Mouse (Mus musculus) lung, postnatal 0 days (tissue): ENCODE measurements at regions not wholly inside any gene's neighbourhood (a gene's known extent, or its start where the extent isn't known, plus 50 kb on each side); places are given as distances from the start of the nearest gene placed in this dataset.
"Not testable (repeated sequence)": the region's sequence is repeated elsewhere in the genome, so short reads cannot be mapped to it uniquely, and the experiment has no call there.

Experiments used
- ATAC-seq: fragments of 200-750 bp; cut with Nextera tagmentation; 2 replicates; pipeline ENCODE4 v1.8.0; 2017; ENCODE audit warnings: moderate library complexity
- DNase-seq: peaks from one replicate; pipeline ENCODE4 v3.0.0-alpha.2; 2016; ENCODE audit warnings: low spot score
- H3K27ac ChIP-seq: fragments of 300-500 bp; sonication (generic); 2 replicates; pipeline ENCODE4 v1.5.1; 2014; ENCODE audit warnings: antibody characterized with exemption, mild to moderate bottlenecking, low read length, mixed read lengths
- H3K27me3 ChIP-seq: fragments of 300-500 bp; sonication (generic); replicated peaks from 2 replicates; pipeline ENCODE4 v1.6.1; 2014; ENCODE audit warnings: low read length, mixed read lengths; ENCODE audit not compliant: insufficient read depth
- H3K36me3 ChIP-seq: fragments of 300-500 bp; sonication (generic); 2 replicates; pipeline ENCODE4 v1.6.1; 2014; ENCODE audit warnings: low read length, mixed read lengths; ENCODE audit not compliant: insufficient read depth
- H3K4me1 ChIP-seq: fragments of 300-500 bp; sonication (generic); 2 replicates; pipeline ENCODE4 v1.6.1; 2014; ENCODE audit warnings: antibody characterized with exemption, low read depth, low read length, mixed read lengths; ENCODE audit not compliant: insufficient read depth
- H3K4me2 ChIP-seq: fragments of 300-500 bp; sonication (generic); replicated peaks from 2 replicates; pipeline ENCODE4 v1.6.1; 2014; ENCODE audit warnings: low read depth, mild to moderate bottlenecking, low read length, moderate library complexity, mixed read lengths
- H3K4me3 ChIP-seq: fragments of 300-500 bp; sonication (generic); 2 replicates; pipeline ENCODE4 v1.5.1; 2014; ENCODE audit warnings: low read depth, low read length
- H3K9ac ChIP-seq: fragments of 300-500 bp; sonication (generic); replicated peaks from 2 replicates; pipeline ENCODE4 v1.6.1; 2014; ENCODE audit warnings: low read depth, mild to moderate bottlenecking
- H3K9me3 ChIP-seq: fragments of 300-500 bp; sonication (generic); 2 replicates; pipeline ENCODE4 v1.6.1; 2016; ENCODE audit warnings: low read length, mixed read lengths
- CTCF ChIP-seq: IDR thresholded peaks from 2 replicates; pipeline ENCODE4 v1.5.1; 2016; ENCODE audit warnings: antibody characterized with exemption, mild to moderate bottlenecking
- EP300 ChIP-seq: IDR thresholded peaks from 2 replicates; pipeline ENCODE4 v1.6.1; 2016; ENCODE audit warnings: antibody characterized with exemption, mild to moderate bottlenecking, control low read depth
- WGBS: fragments of 180-500 bp; shearing (Covaris S2); extraction: QIAGEN DNeasy Blood & Tissue Kit; methylation state at CpG from one replicate; pipeline ENCODE4 v1.1.7; 2014; 5-methylcytosine and 5-hydroxymethylcytosine counted together

DNA sequence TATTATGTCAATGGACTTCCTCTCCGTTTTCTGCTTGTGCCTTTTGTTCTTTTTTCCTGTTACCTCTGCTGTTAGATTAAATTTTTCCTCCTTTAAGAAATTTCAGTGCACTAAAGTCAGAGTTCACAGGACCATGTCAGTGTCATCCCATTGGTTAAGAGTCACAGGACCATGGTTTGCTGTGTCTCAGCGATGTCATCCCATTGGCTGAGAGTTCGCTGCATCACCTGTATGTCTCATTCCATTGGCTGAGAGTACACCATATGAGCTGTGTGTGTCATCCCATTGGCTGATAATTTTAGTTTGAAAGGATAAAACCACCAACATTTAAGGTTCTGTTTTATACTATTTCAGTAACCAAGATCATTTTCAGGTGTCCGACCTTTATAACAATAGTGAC lies 50.7 kb upstream of the Jade1 start:
- TF ChIP-seq EP300: no peak
- DNase-seq: no peak
- Histone ChIP-seq H3K27ac (no peak overlapping the region), H3K9me3 (no peaks in the 10 kb centered on the region), H3K4me2 (no peak overlapping the region), H3K36me3 (no peaks in the 10 kb centered on the region), H3K9ac (no peak overlapping the region), H3K4me3 (no peak overlapping the region), H3K4me1 (no peaks in the 10 kb centered on the region), H3K27me3 (no peaks in the 10 kb centered on the region)
- no peak for ATAC-seq
- whole genome bisulfite sequencing: 92% methylated on average over 4 of the region's 4 CpGs

DNA sequence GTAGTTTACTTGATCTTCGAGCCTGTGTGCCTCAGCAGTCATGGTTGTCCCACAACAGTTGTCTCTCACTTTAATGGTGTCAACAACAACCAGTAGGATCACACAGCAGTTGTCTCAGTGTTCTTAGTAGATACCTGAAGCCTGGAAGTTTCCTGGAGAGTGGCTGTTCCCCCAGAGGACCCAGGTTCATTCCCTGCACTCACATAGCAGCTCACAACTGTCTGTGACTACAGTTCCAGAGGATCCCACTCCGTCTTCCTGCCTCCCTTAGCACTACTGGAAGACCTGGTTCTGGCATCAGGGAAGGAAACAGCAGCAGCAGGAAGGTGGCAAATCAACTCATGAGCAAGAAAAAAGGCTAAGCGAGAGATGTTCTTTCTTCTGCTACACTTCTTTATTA lies 53.4 kb upstream of the Jade1 start:
- Histone ChIP-seq H3K27ac (no peak overlapping the region), H3K4me2 (no peak overlapping the region), H3K4me3 (no peak overlapping the region), H3K27me3 (no peaks in the 10 kb centered on the region), H3K9me3 (no peaks in the 10 kb centered on the region), H3K4me1 (no peaks in the 10 kb centered on the region), H3K36me3 (no peaks in the 10 kb centered on the region), H3K9ac (no peak overlapping the region)
- WGBS: 77% methylated on average over 3 of the region's 3 CpGs
- no peak for TF ChIP-seq CTCF
- TF ChIP-seq EP300: no peak
- DNase-seq (no peak), ATAC-seq (no peak)

DNA sequence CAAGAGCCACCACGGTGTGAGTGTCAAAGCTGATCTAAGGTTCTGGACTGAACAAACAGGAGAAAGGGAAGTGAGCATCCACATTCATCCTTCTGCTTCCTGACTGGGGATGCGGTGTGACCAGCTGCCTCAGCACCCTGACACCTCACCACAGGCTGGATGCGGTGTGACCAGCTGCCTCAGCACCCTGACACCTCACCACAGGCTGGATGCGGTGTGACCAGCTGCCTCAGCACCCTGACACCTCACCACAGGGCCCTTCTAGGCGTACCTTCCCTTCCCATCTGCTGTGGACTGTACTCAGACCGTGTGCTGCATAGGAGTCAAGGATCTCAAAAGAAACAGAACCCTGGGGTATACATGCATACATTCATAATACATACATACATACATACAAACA lies 53.9 kb upstream of the Jade1 start:
- not testable (repeated sequence) for ATAC-seq, H3K27ac ChIP-seq, H3K9me3 ChIP-seq, H3K4me3 ChIP-seq, H3K4me2 ChIP-seq, H3K9ac ChIP-seq, H3K36me3 ChIP-seq, H3K27me3 ChIP-seq, H3K4me1 ChIP-seq, DNase-seq
- 53% methylated on average over 6 of the region's 6 CpGs for WGBS

DNA sequence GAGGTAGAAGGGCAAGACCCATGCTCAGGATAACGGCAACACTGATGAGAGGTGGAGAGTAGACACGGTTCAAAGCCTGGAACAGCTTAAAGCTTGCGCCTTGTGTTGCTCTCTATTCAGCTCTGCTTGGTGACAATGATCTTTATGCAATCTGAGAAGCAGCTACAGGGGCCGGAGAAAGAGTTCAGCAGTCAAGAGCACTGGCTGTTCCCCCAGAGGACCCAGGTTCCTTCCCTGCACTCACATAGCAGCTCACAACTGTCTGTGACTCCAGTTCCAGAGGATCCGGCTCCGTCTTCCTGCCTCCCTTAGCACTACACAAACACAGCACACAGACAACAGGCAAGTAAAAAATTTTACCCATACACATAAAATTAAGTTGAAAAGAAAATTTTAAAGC lies 54.4 kb upstream of the Jade1 start:
- WGBS: 70% methylated on average over 6 of the region's 6 CpGs

DNA sequence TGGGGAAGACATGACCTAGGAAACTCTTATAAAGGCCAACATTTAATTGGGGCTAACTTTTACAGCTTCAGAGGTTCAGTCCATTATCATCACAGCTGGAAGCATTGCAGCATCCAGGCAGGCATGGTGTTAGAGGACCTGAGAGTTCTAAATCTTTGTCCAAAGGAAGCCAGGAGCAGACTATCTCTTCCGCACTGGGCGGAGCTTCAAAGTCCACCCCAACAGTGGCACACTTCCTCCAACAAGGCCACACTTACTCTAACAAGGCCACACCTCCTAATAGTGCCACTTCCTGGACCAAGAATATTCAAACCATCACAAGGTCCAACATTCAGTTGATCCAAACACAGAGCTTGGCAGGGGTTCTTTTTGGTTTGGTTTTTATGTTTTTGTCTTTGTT lies 55.9 kb upstream of the Jade1 start:
- no peak overlapping the region for H3K27ac ChIP-seq
- no peak overlapping the region for H3K4me3 ChIP-seq
- H3K4me2 ChIP-seq: no peak overlapping the region
- WGBS: 90% methylated on average over 2 of the region's 2 CpGs
- no peaks in the 10 kb centered on the region for H3K27me3 ChIP-seq
- no peak overlapping the region for H3K9ac ChIP-seq
- DNase-seq: no peak
- TF ChIP-seq CTCF (no peak), EP300 (no peak)
- no peaks in the 10 kb centered on the region for H3K4me1 ChIP-seq
- H3K9me3 ChIP-seq: no peaks in the 10 kb centered on the region
- ATAC-seq: no peak
- H3K36me3 ChIP-seq: no peaks in the 10 kb centered on the region

More for the DNA sequence above, 54.4 kb upstream of the Jade1 start:
- Histone ChIP-seq H3K9ac (no peak overlapping the region), H3K4me1 (no peaks in the 10 kb centered on the region), H3K9me3 (no peaks in the 10 kb centered on the region), H3K36me3 (no peaks in the 10 kb centered on the region), H3K4me2 (no peak overlapping the region), H3K27me3 (no peaks in the 10 kb centered on the region), H3K4me3 (no peak overlapping the region), H3K27ac (no peak overlapping the region)
- ATAC-seq (no peak), DNase-seq (no peak)
- TF ChIP-seq EP300 (no peak), CTCF (no peak)

DNA sequence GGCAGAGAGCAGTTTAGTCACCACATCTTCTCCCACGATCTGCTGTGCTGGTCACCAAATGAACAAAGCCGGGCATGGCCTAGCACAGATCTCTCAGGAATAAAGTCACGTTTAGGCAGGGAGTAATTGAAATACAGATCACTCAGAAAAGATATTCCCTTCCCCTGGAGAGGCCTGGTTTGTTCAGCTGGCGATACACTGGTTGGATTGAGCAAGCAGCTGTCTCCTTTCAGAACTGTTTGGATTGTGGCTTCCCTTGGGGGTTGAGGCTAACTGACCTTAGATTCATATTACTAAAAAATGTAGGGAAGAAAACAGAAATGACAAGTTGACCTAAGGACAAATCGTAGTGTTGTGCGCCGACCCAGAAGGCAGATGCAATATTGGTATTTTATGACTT lies 56.7 kb upstream of the Jade1 start:
- H3K36me3 ChIP-seq: no peaks in the 10 kb centered on the region
- TF ChIP-seq EP300 (no peak), CTCF (no peak)
- H3K27me3 ChIP-seq: no peaks in the 10 kb centered on the region
- DNase-seq (peak; percentile 32), ATAC-seq (peak; percentile 41; the same call in 1 of the 2 replicates)
- H3K4me3 ChIP-seq: no peak overlapping the region
- H3K9ac ChIP-seq: no peak overlapping the region
- no peaks in the 10 kb centered on the region for H3K9me3 ChIP-seq
- H3K4me1 ChIP-seq: no peaks in the 10 kb centered on the region
- no peak overlapping the region for H3K4me2 ChIP-seq
- WGBS: 59% methylated on average over 7 of the region's 7 CpGs
- H3K27ac ChIP-seq: no peak overlapping the region

DNA sequence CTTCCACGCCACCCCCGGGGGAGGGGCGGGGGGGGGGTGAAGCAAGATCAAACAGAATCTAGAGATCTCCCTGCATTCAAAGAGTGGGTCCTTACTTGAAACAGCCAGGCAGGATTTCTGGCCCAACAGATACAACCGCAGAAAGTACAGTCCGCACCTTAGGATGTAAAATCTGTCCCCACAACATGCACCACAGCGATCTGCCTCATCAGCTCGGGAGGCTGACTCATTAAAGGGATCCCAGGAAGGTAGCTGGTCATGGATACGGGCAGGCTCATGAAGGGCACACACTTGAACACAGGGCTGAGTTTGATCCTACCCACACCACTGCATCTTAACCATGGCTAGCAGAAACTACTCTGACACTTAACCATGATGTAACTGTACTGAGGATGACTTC lies 57.8 kb upstream of the Jade1 start:
- Histone ChIP-seq H3K36me3 (no peaks in the 10 kb centered on the region), H3K9me3 (no peaks in the 10 kb centered on the region), H3K27me3 (no peaks in the 10 kb centered on the region), H3K9ac (no peak overlapping the region), H3K4me3 (no peak overlapping the region), H3K4me2 (no peak overlapping the region), H3K4me1 (no peaks in the 10 kb centered on the region), H3K27ac (no peak overlapping the region)
- DNase-seq: no peak
- TF ChIP-seq CTCF (no peak), EP300 (no peak)
- WGBS: 70% methylated on average over 6 of the region's 8 CpGs
- ATAC-seq: no peak
